Mouse (Mus musculus) adrenal gland, postnatal 4 days (tissue): Measurements from ENCODE around the gene Chmp4b. TPM values are rescaled to one million over a fixed set of nuclear protein-coding genes. Genes with fewer than 3 reads are reported as not detected.

Source experiments
- DNase-seq, 2 experiments: peaks; one replicate each; pipeline ENCODE4 v3.0.0; 2021 to 2022; ENCODE audit warnings: low spot score in 2 of 2, mixed read lengths in 2 of 2
- total RNA-seq, 2 experiments: library from RNA; stranded (reverse); gene quantifications; 2 replicates each; pipeline ENCODE4 v1.2.3; 2021

Chmp4b gene
- total RNA-seq, 2 experiments from 2014 or later: 214 to 228 TPM

- DNase-seq: no peak
Measured at GRCm38 (mm10) chr2:154680337-154680736, 28.8 kb downstream of the Chmp4b start.

- no peak for DNase-seq
Measured at GRCm38 (mm10) chr2:154680941-154681340, 29.4 kb downstream of the Chmp4b start.

GRCm38 (mm10) chr2:154682712-154683111 lies 31.2 kb downstream of the Chmp4b start:
- no peak for DNase-seq

- DNase-seq: no peak
Measured at GRCm38 (mm10) chr2:154684901-154685470, 33.5 kb downstream of the Chmp4b start.

GRCm38 (mm10) chr2:154685772-154686171 lies 34.3 kb downstream of the Chmp4b start:
- DNase-seq: no peak

GRCm38 (mm10) chr2:154686819-154687218 lies 35.3 kb downstream of the Chmp4b start:
- DNase-seq: no peak

GRCm38 (mm10) chr2:154689391-154689790 lies 37.9 kb downstream of the Chmp4b start:
- DNase-seq: no peak

GRCm38 (mm10) chr2:154690959-154691358 lies 39.5 kb downstream of the Chmp4b start:
- no peak for DNase-seq

- DNase-seq: no peak
Measured at GRCm38 (mm10) chr2:154693186-154693940, 41.9 kb downstream of the Chmp4b start.

- DNase-seq: no peak
Measured at GRCm38 (mm10) chr2:154693941-154694256, 42.4 kb downstream of the Chmp4b start.

- DNase-seq: no peak
Measured at GRCm38 (mm10) chr2:154695690-154696089, 44.2 kb downstream of the Chmp4b start.

- no peak for DNase-seq
Measured at GRCm38 (mm10) chr2:154696660-154697059, 45.2 kb downstream of the Chmp4b start.

- no peak for DNase-seq
Measured at GRCm38 (mm10) chr2:154699360-154699759, 47.9 kb downstream of the Chmp4b start.

GRCm38 (mm10) chr2:154700177-154700576 lies 48.7 kb downstream of the Chmp4b start:
- DNase-seq: no peak

- peak; percentile 39 to 56 for DNase-seq
Measured at GRCm38 (mm10) chr2:154702637-154703315, 51.3 kb downstream of the Chmp4b start.

GRCm38 (mm10) chr2:154706526-154707280 lies 55.2 kb downstream of the Chmp4b start:
- DNase-seq: peak in 1 of 2 experiments; percentile 23

- no peak for DNase-seq
Measured at GRCm38 (mm10) chr2:154707284-154707683, 55.8 kb downstream of the Chmp4b start.

- DNase-seq: no peak
Measured at GRCm38 (mm10) chr2:154707830-154708385, 56.4 kb downstream of the Chmp4b start.

GRCm38 (mm10) chr2:154711701-154712100 lies 60.2 kb downstream of the Chmp4b start:
- DNase-seq: no peak

- DNase-seq: peak; percentile 35 to 36
Measured at GRCm38 (mm10) chr2:154712271-154712677, 60.8 kb downstream of the Chmp4b start.

- no peak for DNase-seq
Measured at GRCm38 (mm10) chr2:154713083-154713482, 61.6 kb downstream of the Chmp4b start.
